ENCODE assay signal across 8 mouse cellular contexts in genomic region chr2:90579728-90580235, GRCm38 (mm10). TPM values are rescaled to one million over a fixed set of nuclear protein-coding genes. Genes with fewer than 3 reads are reported as not detected.
DNase-seq lines count a peak whose midpoint lies in the region; ATAC-seq and TF ChIP-seq lines count a peak whose summit lies in the region.

No protein-coding gene starts in this region.

- peak; percentile 10 for ATAC-seq in CD4-positive, CD25-positive, alpha-beta regulatory T cell, adult 4 months
- peak; percentile 40 for ATAC-seq in lung, embryonic 15.5 days (ENCODE audit: borderline replicate concordance, extremely low read depth, low FRiP score, low TSS enrichment)

- H3K9ac ChIP-seq in lung, embryonic 15.5 days: peak overlapping the region; percentile 88

- no peaks in the 10 kb centered on the region for H3K36me3 ChIP-seq in heart, embryonic 10.5 days
- H3K36me3 ChIP-seq in lung, embryonic 15.5 days: no peaks in the 10 kb centered on the region

- 0 out of 2 replicates have a peak, but pooled peaks have one; percentile 17 for TF ChIP-seq POLR2A in olfactory bulb, adult 2 months (IDR thresholded peaks at IDR 0.05; ENCODE audit: insufficient read depth, low read depth, low read length)

- peak overlapping the region; percentile 95 for H3K27ac ChIP-seq in heart, embryonic 10.5 days
- H3K27ac ChIP-seq in lung, embryonic 15.5 days: peak overlapping the region; percentile 90
- H3K27ac ChIP-seq in olfactory bulb, adult 2 months (ENCODE audit: insufficient read depth, low read depth, low read length): peak overlapping the region; percentile 76

- no peak for TF ChIP-seq CTCF in olfactory bulb, adult 2 months (IDR thresholded peaks at IDR 0.05; ENCODE audit: insufficient read depth, low read depth, low read length)

- WGBS in heart, embryonic 10.5 days: under 1% methylated on average over 41 of the region's 44 CpGs
- WGBS in lung, embryonic 15.5 days: 0% methylated on average over 38 of the region's 44 CpGs
- WGBS in olfactory bulb, adult 2 months: under 1% methylated on average over 44 of the region's 44 CpGs

- no peaks in the 10 kb centered on the region for H3K9me3 ChIP-seq in heart, embryonic 10.5 days
- H3K9me3 ChIP-seq in lung, embryonic 15.5 days: no peaks in the 10 kb centered on the region

- H3K4me2 ChIP-seq in lung, embryonic 15.5 days: peak overlapping the region; percentile 99

- H3K4me1 ChIP-seq in heart, embryonic 10.5 days: peaks cover 23% of the 10 kb centered on the region
- peaks cover 31% of the 10 kb centered on the region for H3K4me1 ChIP-seq in lung, embryonic 15.5 days
- H3K4me1 ChIP-seq in olfactory bulb, adult 2 months (ENCODE audit: control insufficient read depth, insufficient read depth, low read length): peaks cover 7% of the 10 kb centered on the region

- peak; percentile 52 to 58 for DNase-seq in adrenal gland, adult 18-20 months (ENCODE audit: low spot score in 2 of 2)
- peak; percentile 84 for DNase-seq in embryo, embryonic 9.5 days (ENCODE audit: extremely low spot score)
- DNase-seq in heart, embryonic 10.5 days (ENCODE audit: low spot score): peak; percentile 86
- DNase-seq in kidney, adult 9 months: peak; percentile 69
- peak; percentile 60 to 66 for DNase-seq in urinary bladder, postnatal 4 days (ENCODE audit: low spot score in 2 of 2)

- H3K4me3 ChIP-seq in heart, embryonic 10.5 days: peak overlapping the region; percentile 77
- peak overlapping the region; percentile 62 for H3K4me3 ChIP-seq in lung, embryonic 15.5 days
- H3K4me3 ChIP-seq in olfactory bulb, adult 2 months (ENCODE audit: insufficient read depth, low read depth, low read length): peak overlapping the region; percentile 85

- H3K27me3 ChIP-seq in heart, embryonic 10.5 days (ENCODE audit: insufficient read depth, poor library complexity, severe bottlenecking): peaks cover 15% of the 10 kb centered on the region; the same call in 1 of the 2 replicates
- peaks cover 3% of the 10 kb centered on the region; the same call in 1 of the 2 replicates for H3K27me3 ChIP-seq in lung, embryonic 15.5 days

RNA-seq across cellular contexts. Expression of gene Ptprj, which starts 0.7 kb away (rescaled TPM):
- polyA plus RNA-seq in CD4-positive, CD25-positive, alpha-beta regulatory T cell, adult 4 months (2017; shearing (Covaris generic)): 1 to 10 TPM; 5.2 to 7.0 TPM
- total RNA-seq in adrenal gland, adult 18-20 months (2021): 10 to 100 TPM; 15.0 to 18.1 TPM
- 1.1 and 2.4 TPM in 2 replicates for polyA plus RNA-seq in heart, embryonic 10.5 days (2016; fragmentation: Nextera tagmentation; extraction: Ambion mirVana)
- polyA plus RNA-seq in lung, embryonic 15.5 days (2015; fragmentation: Nextera tagmentation; extraction: Ambion mirVana): 3.4 TPM in 2 replicates
- 79.8 TPM in 1 of 2 replicates, not detected in the other for polyA plus RNA-seq in olfactory bulb, adult 2 months (2012; ENCODE audit: insufficient read depth, insufficient read length, low replicate concordance, missing spikeins)

Comparison
In these comparisons a context has a peak if more than half of its experiments do, and no peak if none do; other contexts are left out.
1. Peak in every context shown above with its lines: DNase-seq, ATAC-seq, H3K4me3 ChIP-seq and H3K27ac ChIP-seq.